Mouse (Mus musculus): ENCODE data around the gene Sell.
A peak's percentile ranks its signal among the peaks of the same experiment; 100 is the strongest.
"Not testable (repeated sequence)": the region's sequence is repeated elsewhere in the genome, so short reads cannot be mapped to it uniquely, and the experiment has no call there.

The Sell gene

DNA sequence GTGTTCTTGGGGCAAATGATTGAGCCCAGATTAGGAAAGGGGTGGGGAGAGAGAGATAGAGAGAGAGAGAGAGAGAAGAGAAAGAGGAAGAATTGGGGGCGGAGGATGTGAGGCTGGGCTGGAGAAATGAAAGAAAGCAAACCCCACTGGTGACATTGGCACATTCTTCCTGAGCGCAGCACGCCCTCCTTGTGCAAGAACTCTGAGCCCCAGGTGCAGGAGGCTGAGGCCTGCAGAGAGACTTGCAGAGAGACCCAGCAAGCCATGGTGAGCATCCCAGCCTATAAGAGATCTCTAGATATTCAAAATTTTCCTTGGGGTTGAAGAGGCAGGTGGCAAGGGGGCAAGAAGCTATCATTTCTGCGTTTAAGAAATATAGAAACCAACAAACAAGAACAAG, at the start of gene Sell:
Gene Sell, plus strand, starts transcription at position 58 of the 400 bp plus-strand sequence.
- no peak for DNase-seq

DNA sequence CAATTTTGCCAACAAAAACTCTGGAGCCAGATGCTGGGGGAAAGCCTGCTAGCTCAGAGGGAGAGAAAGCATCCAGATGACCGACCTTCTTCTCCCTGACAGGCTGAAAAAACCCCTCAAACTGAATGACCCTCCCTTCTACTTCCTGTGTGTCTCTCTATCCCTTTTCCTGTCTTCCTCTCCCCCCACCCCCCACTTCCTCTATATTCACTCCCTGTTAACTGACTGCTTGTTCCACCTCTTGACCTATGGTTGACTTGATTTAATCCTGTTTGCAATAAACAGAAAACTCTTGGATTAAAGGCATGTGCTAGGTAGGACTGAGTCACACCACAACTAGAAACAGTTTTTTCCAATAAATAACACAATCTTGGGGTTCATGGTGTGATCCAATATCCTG, 47.2 kb upstream of the Sell start:
- no peak for DNase-seq

DNA sequence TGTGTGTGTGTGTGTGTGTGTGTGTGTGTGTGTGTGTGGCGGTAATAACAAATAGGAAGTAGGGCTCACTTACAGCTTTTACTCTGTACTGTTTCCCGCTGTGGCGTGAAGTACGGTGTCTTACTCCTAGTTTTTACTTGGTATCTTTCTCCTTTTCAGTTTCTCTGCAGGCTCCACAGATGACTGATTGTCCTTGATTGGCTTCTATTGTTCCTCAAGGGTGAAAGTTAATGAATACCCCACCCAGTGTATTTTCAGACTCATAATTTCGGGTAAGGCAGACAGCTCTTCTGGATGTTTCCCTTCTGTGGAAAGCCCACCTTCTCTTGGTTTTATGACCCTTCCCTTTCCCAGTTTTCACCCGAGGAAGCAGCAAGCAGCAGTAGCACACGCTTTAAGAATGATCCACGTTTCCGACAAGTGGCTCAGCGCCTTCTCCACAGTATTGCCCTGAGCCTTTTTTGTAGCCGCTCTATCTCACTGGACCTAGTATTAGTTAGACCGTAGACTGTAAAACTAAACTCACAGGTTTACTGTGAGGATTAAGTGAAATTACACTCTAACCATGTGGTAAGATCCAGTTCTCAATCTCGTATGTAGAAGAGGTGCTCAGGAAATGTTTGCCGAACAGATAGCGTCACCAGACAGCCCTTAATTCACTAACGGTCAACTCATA, 43.4 kb upstream of the Sell start:
- no peak for DNase-seq

DNA sequence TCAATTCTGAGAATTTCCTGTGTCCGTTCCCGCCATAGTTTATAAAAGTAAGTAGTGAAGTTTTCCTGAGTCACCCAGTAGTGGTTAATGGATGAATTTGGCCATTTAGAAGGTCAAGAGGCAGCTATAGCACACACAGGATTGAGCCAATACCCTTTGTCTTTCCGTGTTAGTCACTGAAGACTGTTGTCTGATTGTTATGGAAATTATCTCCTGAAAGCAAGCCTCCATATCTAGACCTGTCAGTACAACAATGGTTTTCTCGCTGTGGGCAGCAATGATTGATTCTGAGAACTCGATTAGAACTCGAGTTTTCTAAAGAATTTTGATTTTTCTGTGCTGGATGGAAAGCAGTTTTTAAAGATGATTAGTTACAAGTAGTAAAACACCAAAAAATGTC, 42.0 kb upstream of the Sell start:
- no peak for DNase-seq

DNA sequence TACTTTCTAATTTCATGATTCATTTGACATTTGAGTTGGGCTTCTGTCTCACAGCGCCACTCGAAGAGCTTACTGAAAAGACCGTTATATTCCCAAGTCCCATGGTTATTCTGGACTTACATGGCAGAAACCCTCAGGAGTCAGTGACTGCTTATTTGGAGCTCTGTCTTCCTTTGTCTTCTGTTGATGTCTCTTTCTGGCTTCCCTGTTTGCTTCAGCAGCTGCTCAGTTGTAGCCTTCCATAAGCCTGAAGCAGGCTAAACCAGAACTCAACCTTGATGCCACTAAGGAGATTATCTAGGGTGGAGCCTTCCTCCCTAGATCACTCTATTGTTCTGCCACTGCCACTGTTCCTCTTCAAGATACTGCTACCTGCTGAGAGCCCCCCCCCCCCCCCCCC, 41.0 kb upstream of the Sell start:
- not testable (repeated sequence) for DNase-seq

DNA sequence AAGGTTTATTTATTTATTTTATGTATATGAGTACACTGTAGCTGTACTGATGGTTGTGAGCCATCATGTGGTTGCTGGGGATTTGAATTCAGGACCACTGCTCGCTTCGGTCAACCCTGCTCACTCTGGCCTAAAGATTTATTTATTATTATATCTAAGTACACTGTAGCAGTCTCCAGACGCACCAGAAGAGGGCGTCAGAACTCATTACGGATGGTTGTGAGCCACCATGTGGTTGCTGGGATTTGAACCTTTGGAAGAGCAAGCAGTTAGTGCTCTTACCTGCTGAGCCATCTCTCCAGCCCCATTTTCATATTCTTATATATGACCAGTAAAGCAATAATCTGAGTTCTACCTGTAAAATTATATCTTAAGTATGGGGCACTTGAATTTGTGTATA, 39.7 kb upstream of the Sell start:
- DNase-seq = not testable (repeated sequence)

DNA sequence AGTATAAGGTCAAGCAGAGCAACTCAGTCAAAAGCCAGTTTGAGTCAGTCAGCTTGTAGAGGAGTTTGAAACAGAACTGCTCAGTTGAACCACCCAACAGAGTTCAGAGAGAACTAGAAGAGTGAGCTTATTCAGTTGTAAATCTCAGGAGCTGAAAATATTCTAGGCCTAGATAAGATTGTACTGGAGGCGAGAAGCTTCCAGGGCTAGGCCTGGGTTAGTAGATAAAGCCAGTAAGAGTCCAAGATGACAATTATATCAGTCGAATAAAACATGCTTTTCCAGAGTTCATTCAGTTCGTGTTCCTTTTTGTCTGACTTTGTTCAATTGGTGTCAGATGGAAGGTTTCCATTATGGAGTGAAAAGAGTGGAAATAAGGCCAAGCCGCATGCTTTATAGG, 36.1 kb upstream of the Sell start:
- no peak for DNase-seq

DNA sequence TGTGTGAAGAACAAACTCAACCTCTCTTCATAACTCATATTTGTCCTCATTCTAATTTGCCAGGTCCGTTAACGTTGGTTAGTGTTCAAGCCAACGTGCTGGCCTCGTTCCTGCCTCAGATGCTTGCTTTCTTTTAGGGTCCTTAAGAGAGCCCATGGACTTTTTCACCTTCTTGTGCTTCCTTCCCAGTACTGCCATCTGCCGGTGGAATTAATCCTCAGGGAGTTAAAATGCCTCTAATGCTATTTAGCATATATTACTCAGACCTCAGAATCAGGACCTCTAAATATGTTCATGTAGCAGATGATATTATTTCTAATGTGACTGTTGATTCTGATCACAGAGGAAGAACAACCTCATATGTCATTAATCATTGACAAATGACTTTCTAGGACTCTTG, 34.4 kb upstream of the Sell start:
- peak; percentile 30 to 38 for DNase-seq

DNA sequence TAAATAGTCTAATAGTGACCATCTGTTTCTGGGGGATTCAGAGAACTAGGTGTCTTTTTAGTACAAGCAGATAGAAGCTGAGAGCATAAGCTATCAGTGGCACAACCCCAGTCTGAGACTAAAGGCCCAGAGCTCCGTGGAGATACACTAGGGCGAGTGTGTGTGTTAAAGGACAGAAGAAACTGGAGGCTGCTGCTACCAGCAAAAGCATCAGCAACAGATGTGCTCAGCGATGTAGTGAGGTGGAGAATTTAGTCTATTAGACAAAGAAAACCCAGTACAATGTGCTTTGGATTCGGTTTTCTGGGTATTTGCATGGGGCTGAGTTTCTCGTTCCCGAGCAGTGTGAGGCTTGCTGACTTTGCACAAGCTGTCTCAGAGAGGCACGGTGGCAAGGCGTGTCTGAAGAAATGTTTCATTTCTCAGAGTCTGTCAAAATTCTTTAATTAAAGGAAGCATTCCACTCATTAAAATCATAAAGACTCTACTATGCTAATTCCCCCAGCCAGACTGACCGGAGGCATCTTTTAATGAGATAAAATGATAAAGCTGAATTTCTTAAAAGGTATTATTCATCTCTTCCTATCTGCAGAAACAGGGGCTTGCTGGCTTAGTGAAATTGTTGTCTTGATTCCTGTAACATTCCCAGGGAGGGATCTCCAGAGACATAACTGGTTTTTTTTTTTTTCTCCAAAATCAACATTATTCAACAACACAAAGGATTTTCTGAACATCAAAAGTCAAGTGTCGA, 21.2 kb upstream of the Sell start:
- no peak for DNase-seq

DNA sequence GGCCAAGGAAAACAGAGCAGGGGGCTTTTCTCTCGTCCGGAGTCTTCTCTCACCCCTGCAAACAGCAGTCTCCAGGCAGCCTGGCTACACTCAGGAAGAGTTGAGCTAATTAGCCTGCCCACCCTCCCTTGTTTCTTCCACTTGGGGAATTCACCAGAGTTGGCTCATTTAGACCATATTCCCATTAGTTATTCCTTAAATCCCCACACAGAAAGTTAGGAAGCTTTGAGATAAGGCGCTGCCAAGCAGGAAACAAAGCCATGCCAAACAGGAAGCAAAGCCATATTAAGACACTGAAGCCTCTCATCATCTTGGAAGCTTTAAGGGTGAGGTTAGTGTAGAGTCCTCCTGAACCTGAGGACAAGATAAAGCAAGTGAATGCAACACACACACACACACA, 18.2 kb upstream of the Sell start:
- DNase-seq = no peak

DNA sequence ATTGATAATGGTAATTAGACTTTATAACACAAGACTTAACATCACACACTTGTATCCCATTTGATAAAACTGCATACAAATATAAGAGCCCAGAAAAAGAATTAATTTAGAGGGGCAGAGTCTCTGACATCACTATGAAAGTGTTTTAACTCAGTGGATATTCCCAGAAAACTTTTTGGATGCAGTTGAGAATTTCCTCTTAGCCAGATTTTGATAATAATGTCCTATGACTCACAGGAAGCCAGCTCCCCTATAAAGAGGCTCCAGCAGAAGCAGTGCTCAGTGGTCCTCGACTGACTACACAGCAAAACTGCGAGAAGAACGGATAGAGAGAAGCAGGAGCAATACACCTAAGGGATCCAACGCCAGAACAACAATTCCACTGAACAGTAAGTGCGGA, 13.8 kb upstream of the Sell start, which contains the start of gene Sele:
Gene Sele, plus strand, starts transcription at position 301 of the 400 bp plus-strand sequence.
- no peak for DNase-seq

DNA sequence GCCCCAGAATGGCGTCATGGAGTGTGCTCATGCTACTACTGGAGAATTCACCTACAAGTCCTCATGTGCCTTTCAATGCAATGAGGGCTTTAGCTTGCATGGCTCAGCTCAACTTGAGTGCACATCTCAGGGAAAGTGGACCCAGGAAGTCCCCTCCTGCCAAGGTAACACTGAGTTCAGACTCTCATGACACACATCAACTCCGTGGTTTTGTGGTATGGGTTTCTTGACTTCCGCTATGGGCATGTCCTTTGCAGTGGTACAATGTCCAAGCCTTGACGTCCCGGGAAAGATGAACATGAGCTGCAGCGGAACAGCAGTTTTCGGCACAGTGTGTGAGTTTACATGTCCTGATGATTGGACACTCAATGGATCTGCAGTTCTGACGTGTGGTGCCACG, 8.2 kb upstream of the Sell start:
- DNase-seq = no peak

DNA sequence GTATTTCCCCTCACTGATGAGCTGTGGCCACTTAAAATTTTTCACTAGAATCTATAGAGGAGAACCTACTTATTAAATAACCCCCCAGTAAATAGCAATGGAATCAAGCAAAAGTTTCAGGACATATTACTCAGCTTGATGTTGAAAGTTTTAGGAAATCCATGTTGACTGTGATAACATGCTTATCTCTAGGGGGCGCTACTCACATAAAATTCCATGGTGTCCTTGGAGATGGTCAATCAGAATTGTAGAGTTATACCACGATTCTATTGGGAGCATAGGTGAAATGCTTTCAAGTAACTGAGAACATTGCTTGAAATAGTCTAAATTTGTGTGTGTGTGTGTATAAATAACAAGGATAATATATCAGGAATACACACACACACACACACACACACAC, 7.0 kb upstream of the Sell start:
- no peak for DNase-seq

DNA sequence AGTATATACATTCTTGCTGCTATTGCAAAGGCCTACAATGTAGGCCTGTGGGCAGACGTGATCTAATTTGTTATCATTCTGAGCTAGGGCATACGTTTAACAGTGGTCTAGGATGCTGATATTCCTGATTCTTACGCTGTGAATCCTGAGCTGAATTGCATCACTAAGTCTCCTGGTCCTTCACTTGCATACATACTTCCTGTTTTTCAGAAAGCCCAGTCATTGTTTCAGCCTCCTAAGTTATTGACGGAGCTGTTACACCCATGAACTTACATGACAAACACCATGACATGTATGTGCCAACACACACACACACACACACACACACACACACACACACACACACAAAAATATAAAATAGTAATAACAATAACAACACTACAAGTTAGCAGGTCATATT, 1.7 kb upstream of the Sell start:
- no peak for DNase-seq

DNA sequence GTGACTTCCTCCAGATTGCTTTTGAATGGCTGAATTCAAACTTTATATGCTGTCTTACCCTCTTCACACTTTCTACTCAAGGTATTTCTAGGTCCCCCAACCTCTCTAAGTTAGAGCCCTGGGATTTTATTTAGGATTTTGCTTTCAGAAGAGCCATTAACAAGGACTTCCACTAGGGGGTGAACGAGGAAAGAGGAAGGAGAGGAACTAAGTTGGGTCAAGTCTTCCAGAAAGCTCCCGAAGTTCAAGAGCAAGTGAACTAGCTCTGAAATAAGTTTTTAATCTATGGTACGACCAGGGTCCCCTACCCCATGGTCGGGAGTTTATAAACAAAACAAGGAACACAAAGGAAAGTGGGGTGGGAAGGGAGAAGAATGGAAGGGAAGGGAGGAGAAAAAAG, 504 bp upstream of the Sell start:
- peak; percentile 3 to 11 for DNase-seq

DNA sequence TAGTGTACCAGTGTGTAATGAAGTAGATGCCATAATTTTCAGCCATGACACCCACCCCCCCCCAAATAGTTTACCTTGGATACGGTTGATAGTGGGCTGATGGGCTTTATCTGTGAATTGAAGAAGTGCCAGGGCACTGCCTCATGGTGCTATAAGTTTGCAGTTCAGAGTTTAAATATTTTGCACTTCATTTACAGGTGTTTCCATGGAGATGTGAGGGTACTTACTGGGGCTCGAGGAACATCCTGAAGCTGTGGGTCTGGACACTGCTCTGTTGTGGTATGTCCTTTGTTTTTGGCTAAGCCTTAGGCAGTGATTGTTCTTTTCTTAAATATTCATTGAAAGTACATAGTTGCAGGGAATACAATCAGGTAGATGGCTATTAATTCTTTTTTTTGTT, 1.1 kb downstream of the Sell start:
- DNase-seq = no peak

DNA sequence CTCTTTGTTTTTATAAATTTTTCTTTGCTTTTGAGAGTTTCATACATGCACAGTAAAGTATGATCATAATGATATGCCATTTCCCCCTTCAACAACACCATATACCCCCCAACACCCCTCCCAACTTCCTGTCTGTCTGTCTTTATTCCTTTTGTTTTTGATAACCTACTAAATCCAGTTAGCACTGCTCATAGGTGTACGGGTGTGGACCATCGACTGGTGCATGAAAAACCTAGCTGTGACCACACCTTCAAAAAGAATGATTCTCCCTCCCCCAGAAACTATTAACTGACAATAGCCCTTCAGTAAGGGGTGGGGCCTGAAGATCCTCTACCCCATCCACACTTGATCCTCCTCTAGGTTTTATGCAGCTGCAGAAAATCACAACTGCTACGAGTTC, 2.0 kb downstream of the Sell start:
- DNase-seq = no peak

DNA sequence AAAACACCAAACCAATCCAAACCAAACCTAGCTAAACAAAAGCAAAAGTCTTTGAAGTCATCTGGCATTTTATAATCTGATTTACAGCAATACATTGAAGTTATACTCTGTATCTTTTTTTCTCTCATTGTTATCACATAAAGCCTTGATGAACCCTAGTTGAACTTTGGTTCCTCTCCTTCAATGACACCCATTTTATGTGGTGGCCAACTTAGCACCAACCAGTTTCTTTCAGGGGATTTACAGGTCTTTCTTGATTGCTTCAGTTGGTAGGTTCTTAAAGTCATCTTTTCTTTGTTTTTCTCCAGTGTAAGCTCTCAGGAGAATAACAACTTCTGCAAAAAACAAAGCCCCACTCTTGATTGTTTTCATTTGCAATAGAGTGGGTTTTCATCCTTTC, 7.5 kb downstream of the Sell start:
- DNase-seq = no peak

DNA sequence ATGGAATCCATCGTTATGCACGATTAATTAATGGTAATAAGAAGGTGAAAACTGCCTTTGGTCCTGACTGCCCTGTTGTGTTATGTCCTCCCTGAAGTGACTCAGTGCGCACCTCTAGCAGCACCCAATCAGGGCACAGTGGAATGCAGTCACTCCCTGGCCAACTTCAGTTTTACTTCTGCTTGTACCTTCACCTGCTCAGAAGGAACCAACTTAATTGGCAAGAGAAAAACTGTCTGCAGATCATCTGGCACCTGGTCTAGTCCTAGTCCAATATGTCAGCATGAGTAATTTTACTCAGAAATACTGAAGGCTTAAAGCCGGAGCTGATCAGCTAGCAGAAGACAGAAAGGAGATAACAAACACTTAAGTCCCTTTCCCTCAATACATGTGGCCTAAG, 8.7 kb downstream of the Sell start:
- no peak for DNase-seq

DNA sequence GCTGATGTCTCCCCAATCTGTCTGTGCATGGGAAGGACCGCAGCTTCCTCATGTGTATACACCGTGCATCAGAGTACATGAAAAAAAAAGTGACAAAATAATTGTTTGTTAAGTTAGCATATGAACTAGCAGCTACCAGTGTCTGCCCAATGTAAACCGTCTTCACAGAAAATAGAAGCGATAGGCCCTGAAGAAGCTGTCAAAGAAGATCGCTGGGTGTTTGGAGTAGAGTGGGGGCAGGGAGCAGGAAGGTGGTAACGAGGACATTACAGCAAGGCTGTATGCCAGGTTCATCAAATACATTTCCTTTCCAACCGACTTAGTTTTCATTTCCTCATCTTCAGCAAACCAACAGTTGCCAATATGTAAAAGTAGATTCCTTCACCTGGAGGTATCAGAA, 9.3 kb downstream of the Sell start:
- no peak for DNase-seq

DNA sequence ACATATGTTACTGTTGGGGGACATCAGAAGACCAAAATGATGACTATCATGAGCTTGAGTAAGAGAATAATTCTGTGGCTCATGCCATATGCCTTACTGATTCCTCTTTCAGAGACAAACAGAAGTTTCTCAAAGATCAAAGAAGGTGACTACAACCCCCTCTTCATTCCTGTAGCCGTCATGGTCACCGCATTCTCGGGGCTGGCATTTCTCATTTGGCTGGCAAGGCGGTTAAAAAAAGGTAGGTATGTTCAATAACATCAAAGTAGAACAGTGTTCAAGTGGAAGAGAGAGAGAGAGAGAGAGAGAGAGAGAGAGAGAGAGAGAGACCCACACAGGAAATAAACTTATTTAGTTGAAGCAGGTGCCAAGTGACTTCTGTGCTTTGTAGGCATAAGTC, 10.2 kb downstream of the Sell start:
- no peak for DNase-seq

DNA sequence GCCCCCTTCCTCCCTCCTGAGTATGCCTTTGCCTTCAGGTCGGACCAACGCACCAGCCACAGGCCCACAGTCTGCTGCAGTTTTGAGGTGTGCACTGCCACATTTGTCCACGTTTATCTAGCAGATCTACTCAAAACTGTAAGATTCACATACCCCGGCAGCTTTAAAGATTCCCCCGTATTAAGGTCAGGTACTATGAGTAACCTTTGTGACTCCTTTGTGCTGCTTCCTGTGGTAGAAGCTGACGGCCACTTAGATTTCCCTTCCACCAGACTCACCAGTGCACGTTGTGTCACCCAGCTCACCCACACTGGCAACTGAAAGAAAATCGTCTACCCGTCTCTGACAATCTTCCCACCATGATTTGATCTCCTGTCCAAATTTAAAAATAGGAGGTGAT, 11.3 kb downstream of the Sell start:
- DNase-seq = no peak

DNA sequence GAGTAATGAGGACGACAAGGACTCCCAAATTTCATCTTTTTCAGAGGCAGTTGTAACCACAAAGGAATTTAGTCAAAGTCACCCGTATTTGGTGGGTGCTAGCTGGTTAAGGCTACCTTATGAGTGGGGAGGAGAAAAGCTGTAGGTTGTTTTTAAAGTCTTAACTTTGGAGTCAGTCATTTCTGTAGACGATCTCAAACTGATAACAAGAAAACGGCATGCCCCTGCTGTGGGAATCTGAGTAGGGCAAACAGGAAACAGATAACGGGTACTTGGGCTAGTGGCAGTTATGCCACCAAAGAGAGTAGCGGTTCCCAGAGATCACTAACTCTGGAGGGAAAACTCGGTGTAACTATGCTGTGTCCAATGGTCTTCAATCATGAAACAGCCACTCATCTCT, 12.0 kb downstream of the Sell start:
- DNase-seq = no peak

DNA sequence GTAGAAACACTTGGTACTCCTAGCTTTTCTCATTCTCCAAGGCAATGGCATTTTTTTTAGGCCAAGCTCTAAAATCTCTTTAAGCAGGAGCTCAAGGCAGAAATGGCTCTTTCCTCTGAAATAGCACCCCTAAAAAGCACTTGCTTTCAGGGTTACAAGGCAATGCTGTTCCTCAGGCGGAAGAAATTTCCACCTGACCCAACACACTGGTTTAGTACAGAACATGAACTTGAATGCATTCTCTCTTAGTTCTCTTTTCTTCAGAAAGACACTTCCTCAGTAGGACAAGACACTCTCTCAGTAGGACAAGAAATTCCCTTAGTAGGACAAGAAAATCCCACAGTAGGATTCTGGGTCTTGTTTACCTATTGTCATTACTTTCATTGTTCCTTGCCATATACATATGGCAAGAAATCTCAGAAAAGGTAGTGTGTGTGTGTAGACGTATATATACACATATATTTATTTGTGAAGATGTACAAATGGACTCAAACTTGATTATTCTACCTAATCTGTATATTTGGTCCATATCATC, 12.9 kb downstream of the Sell start:
- no peak for DNase-seq

DNA sequence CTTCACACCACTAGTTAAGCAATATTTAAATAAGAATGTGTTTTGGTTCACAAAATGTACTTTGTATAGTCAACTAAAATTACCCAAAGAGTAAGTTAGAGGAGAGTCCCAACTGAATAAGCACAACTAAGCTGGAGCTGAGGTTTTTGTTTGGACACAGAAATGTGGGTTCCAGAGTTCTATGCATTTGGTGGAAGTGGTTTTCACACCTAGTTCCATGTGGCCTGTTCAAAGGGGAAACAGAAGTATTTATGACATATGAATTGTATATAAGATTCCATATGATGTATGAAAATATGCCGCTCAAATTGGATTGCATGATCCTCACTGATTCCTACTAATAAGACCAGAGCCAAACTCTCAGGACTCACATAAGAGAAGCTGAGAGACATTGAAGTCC, 13.6 kb downstream of the Sell start:
- no peak for DNase-seq

All from cerebellum, postnatal 10 days (tissue).